Mouse (Mus musculus) layer of hippocampus, adult 6 months (tissue): ENCODE data around the gene Hemk1. TPM values are rescaled to one million over a fixed set of nuclear protein-coding genes. Genes with fewer than 3 reads are reported as not detected.

ENCODE experiments used
- long read RNA-seq, 2 experiments: library from polyadenylated mRNA; unstranded; transcript quantifications; one replicate each; pipeline ENCODE4 v2.0.0; 2019 to 2020
- polyA plus RNA-seq: library from polyadenylated mRNA; unstranded; fragments of <200 nt; fragmentation: Nextera tagmentation; gene quantifications from 2 replicates; pipeline ENCODE4 v1.2.3, GENCODE M21; 2021

Gene Hemk1
- polyA plus RNA-seq, result 11.3 and 36.7 TPM in 2 replicates
- long read RNA-seq, experiment 1, partial matches to known transcripts, result 1 of 19 reads
- long read RNA-seq, experiment 1, other reads (novel, unspliced or antisense), result 17 of 19 reads
- long read RNA-seq, experiment 2, partial matches to known transcripts, result 2 of 19 reads
- long read RNA-seq, experiment 2, other reads (novel, unspliced or antisense), result 14 of 19 reads

GRCm38 (mm10) chr9:107338172-107338883 lies at the start of gene Hemk1:
Hemk1 (minus strand) TSS chr9:107338350.

GRCm38 (mm10) chr9:107340267-107340859 lies 2.2 kb upstream of the Hemk1 start, which contains the start of gene 6430571L13Rik:
6430571L13Rik (plus strand) TSS chr9:107340602.

GRCm38 (mm10) chr9:107296016-107296040 lies 42.3 kb downstream of the Hemk1 start, which contains the start of gene Cish:
Cish (plus strand) TSS chr9:107296026.

DNA sequence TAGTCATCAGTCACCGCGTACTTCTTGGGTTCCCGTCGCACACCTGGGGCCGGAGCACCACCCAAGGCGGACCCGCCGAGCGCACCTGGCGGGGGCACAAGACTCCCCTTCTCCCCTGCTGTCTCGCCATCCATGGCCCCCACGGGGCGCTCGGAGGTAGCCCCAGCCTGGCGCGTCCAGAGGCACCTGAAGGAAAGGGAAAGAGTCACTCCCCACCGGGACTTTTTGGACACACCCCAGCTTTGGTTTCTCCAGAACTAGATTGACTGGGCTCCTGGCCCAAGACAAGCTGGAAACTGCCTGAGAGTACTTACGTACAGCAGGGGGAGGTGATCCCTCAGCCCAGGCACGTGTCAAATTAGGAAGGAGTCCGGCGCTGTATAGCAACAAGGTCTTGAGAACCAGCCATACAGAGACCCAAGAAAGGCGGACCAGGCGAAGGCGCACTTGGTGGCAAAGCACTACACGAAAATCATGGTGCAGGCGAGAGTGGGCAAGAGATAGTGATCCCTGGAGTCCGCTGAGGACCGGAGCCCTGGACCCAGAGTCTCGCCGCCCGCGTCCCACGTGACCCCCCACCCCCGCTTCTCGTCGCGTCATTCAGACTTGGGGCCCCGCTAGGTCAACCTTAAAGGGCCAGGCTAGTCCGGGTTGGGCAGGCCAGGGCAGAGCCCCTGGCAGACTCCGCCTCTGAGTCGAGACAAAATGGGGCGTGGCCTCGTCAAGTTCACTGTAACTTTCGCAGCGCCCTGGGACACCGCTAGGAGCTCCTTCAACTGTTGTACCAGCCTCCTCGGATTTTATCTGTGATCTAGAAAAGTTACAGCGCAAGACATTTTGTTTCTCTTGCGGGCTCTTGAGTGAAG lies 48.7 kb downstream of the Hemk1 start, which contains the start of gene Mapkapk3:
Gene Mapkapk3, minus strand, starts transcription at position 667 of the 866 bp plus-strand sequence.

Other genes with a start within 250 kb of the Hemk1 start
- gene Dock3, start 106.4 kb downstream of the Hemk1 start, polyA plus RNA-seq, result 12.6 and 12.8 TPM in 2 replicates
- gene Mapkapk3, start 48.5 kb downstream of the Hemk1 start, polyA plus RNA-seq, result 1.4 and 2.2 TPM in 2 replicates
- 2.8 and 4.4 TPM in 2 replicates for gene Cish, start 42.3 kb downstream of the Hemk1 start, polyA plus RNA-seq
- gene 6430571L13Rik, start 2.3 kb upstream of the Hemk1 start, polyA plus RNA-seq, result 0.93 and 1.2 TPM in 2 replicates
- gene Cacna2d2, start 61.3 kb upstream of the Hemk1 start, polyA plus RNA-seq, result 5.3 and 5.4 TPM in 2 replicates
- 40.5 and 46.0 TPM in 2 replicates for gene Tmem115, start 195.6 kb upstream of the Hemk1 start, polyA plus RNA-seq
- 44.2 and 47.5 TPM in 2 replicates for gene Cyb561d2, start 203.8 kb upstream of the Hemk1 start, polyA plus RNA-seq
- 63.1 and 69.0 TPM in 2 replicates for gene Nprl2, start 203.9 kb upstream of the Hemk1 start, polyA plus RNA-seq
- 4.1 and 7.1 TPM in 2 replicates for gene Zmynd10, start 208.9 kb upstream of the Hemk1 start, polyA plus RNA-seq
- gene Rassf1, start 213.2 kb upstream of the Hemk1 start, polyA plus RNA-seq, result 9.8 and 10.1 TPM in 2 replicates
- 100 and 108 TPM in 2 replicates for gene Tusc2, start 224.9 kb upstream of the Hemk1 start, polyA plus RNA-seq
- 16.4 and 16.9 TPM in 2 replicates for gene Hyal2, start 229.6 kb upstream of the Hemk1 start, polyA plus RNA-seq
- gene Hyal1, start 238.6 kb upstream of the Hemk1 start, polyA plus RNA-seq, result 3.7 and 4.0 TPM in 2 replicates
- 9.6 and 9.7 TPM in 2 replicates for gene Naa80, start 240.5 kb upstream of the Hemk1 start, polyA plus RNA-seq
- gene Hyal3, start 242.5 kb upstream of the Hemk1 start, polyA plus RNA-seq, result 0.40 and 1.7 TPM in 2 replicates
- gene Ifrd2, start 249.3 kb upstream of the Hemk1 start, polyA plus RNA-seq, result 4.4 and 4.7 TPM in 2 replicates